Mouse (Mus musculus) neural tube, embryonic 14.5 days (tissue): Measurements from ENCODE around the gene Rsph6a. TPM values are rescaled to one million over a fixed set of nuclear protein-coding genes. Genes with fewer than 3 reads are reported as not detected.

ENCODE experiments used
- ATAC-seq: fragments of 200-750 bp; cut with Nextera tagmentation; 2 replicates; pipeline ENCODE4 v1.8.0; 2017; ENCODE audit warnings: low read depth, mild to moderate bottlenecking, moderate TSS enrichment, moderate library complexity
- H3K27ac ChIP-seq: fragments of 300-500 bp; sonication (generic); 2 replicates; pipeline ENCODE4 v1.5.1; 2014; ENCODE audit warnings: low read depth, mild to moderate bottlenecking, control low read depth, low read length, moderate library complexity, mixed read lengths
- H3K27me3 ChIP-seq: fragments of 300-500 bp; sonication (generic); 2 replicates; pipeline ENCODE4 v1.6.1; 2014; ENCODE audit warnings: low read length; ENCODE audit not compliant: control insufficient read depth, insufficient read depth
- H3K36me3 ChIP-seq: fragments of 300-500 bp; sonication (generic); 2 replicates; pipeline ENCODE4 v1.6.1; 2014; ENCODE audit warnings: low read length, mixed read lengths; ENCODE audit not compliant: control insufficient read depth, insufficient read depth
- H3K4me1 ChIP-seq: fragments of 300-500 bp; sonication (generic); 2 replicates; pipeline ENCODE4 v1.6.1; 2014; ENCODE audit warnings: low read length; ENCODE audit not compliant: control insufficient read depth, insufficient read depth
- H3K4me2 ChIP-seq: fragments of 300-500 bp; sonication (generic); 2 replicates; pipeline ENCODE4 v1.6.1; 2014; ENCODE audit warnings: mild to moderate bottlenecking, low read depth, low read length, control low read depth
- H3K4me3 ChIP-seq: fragments of 300-500 bp; sonication (generic); 2 replicates; pipeline ENCODE4 v1.5.1; 2014; ENCODE audit warnings: low read depth, low read length, control low read depth, mixed read lengths
- H3K9ac ChIP-seq: fragments of 300-500 bp; sonication (generic); replicated peaks from 2 replicates; pipeline ENCODE4 v1.6.1; 2014; ENCODE audit warnings: low read depth, mild to moderate bottlenecking, control low read depth, low read length, mixed read lengths
- H3K9me3 ChIP-seq: fragments of 300-500 bp; sonication (generic); 2 replicates; pipeline ENCODE4 v1.6.1; 2016; ENCODE audit warnings: low read length; ENCODE audit not compliant: control insufficient read depth
- WGBS: fragments of 180-500 bp; shearing (Covaris S2); extraction: QIAGEN DNeasy Blood & Tissue Kit; methylation state at CpG from one replicate; pipeline ENCODE4 v1.1.7; 2014; 5-methylcytosine and 5-hydroxymethylcytosine counted together
- polyA plus RNA-seq: library from polyadenylated mRNA; unstranded; fragments of >200 nt; fragmentation: Nextera tagmentation; extraction: Ambion mirVana; gene quantifications from 2 replicates; pipeline ENCODE4 v1.2.1, GENCODE M21; 2014

Rsph6a gene
- polyA plus RNA-seq, 1 experiment from 2014 or later: not detected

DNA sequence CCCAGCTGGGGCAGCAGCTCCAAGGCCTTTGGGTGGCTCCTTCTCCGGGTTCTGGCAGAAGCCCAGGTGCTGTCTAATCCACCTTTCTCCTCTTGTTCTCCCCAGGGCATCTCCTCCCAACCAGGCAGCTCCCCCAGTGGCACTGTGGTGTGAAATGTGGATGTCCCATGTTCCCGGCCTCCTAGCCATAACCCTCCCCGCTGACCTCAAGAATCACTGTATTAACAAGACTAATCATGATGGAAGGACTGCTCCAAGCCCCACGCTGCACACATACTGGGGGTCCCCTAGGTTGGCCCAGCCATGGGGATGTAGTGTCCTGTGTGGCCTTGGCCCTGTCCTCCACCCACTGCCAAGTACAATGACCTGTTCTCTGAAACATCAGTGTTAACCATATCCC is 27.7 kb downstream of the Rsph6a start:
- Histone ChIP-seq H3K4me3 (no peak overlapping the region), H3K36me3 (peaks cover 44% of the 10 kb centered on the region), H3K4me2 (no peak overlapping the region), H3K27ac (no peak overlapping the region), H3K9me3 (no peaks in the 10 kb centered on the region), H3K4me1 (peaks cover 6% of the 10 kb centered on the region; the same call in 1 of the 2 replicates), H3K9ac (no peak overlapping the region), H3K27me3 (no peaks in the 10 kb centered on the region)
- ATAC-seq: no peak
- WGBS: 80% methylated on average over 4 of the region's 4 CpGs

- 59% methylated on average over 6 of the region's 6 CpGs for WGBS
- Histone ChIP-seq H3K9ac (no peak overlapping the region), H3K4me1 (no peaks in the 10 kb centered on the region), H3K27ac (no peak overlapping the region), H3K36me3 (peaks cover 44% of the 10 kb centered on the region), H3K4me3 (no peak overlapping the region), H3K4me2 (no peak overlapping the region), H3K27me3 (no peaks in the 10 kb centered on the region), H3K9me3 (no peaks in the 10 kb centered on the region)
- no peak for ATAC-seq
Measured at GRCm38 (mm10) chr7:19083096-19083495, 28.6 kb downstream of the Rsph6a start.

GRCm38 (mm10) chr7:19083701-19084100 is 29.2 kb downstream of the Rsph6a start, which contains the start of gene Dmpk:
TSS of gene Dmpk (plus strand) at chr7:19083849.
- ATAC-seq: no peak
- Histone ChIP-seq H3K4me1 (no peaks in the 10 kb centered on the region), H3K4me3 (no peak within 1 kb of the TSS), H3K27me3 (no peaks in the 10 kb centered on the region), H3K9ac (no peak within 1 kb of the TSS), H3K4me2 (no peak within 1 kb of the TSS), H3K9me3 (no peaks in the 10 kb centered on the region), H3K27ac (no peak within 1 kb of the TSS), H3K36me3 (peaks cover 42% of the 10 kb centered on the region)
- 56% methylated on average over 10 of the region's 10 CpGs for WGBS

- H3K27me3 ChIP-seq: no peaks in the 10 kb centered on the region
- H3K4me2 ChIP-seq: no peak overlapping the region
- H3K27ac ChIP-seq: no peak overlapping the region
- peaks cover 39% of the 10 kb centered on the region for H3K36me3 ChIP-seq
- H3K4me1 ChIP-seq: no peaks in the 10 kb centered on the region
- H3K9ac ChIP-seq: no peak overlapping the region
- H3K4me3 ChIP-seq: no peak overlapping the region
- ATAC-seq: no peak
- H3K9me3 ChIP-seq: no peaks in the 10 kb centered on the region
- WGBS: 88% methylated on average over 6 of the region's 6 CpGs
Measured at GRCm38 (mm10) chr7:19084277-19084771, 29.8 kb downstream of the Rsph6a start.

DNA sequence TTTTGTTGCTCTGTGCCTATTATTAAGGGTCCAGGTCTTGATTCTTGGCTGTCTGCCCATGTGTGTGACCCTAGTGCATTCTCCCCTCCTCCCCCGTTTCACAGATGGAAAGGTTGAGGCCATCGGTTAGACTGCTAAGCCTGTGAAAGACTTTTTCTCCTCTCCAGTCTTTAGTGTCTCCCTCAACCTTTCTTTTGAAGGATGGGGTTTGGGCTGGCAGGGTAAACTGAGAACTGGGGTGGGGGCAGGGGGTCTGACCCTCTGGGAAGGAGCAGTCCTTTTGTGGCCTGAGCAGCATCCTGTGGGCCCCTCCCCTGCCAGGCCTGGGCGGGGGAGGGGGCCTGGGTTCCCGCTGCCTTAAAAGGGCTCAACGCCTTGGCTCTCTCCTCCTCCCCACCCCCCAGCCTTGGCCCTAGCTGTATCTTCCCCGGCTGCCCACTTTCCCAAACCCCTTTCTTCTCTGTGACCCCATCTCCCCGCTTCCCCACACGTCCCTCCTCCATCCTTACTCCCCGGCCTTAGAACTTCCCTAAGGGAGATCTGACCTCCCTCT is 30.5 kb downstream of the Rsph6a start:
- H3K27me3 ChIP-seq: no peaks in the 10 kb centered on the region
- no peak overlapping the region for H3K4me3 ChIP-seq
- H3K4me1 ChIP-seq: no peaks in the 10 kb centered on the region
- 23% methylated on average over 8 of the region's 9 CpGs for WGBS
- H3K9ac ChIP-seq: no peak overlapping the region
- no peak for ATAC-seq
- no peak overlapping the region for H3K4me2 ChIP-seq
- no peak overlapping the region for H3K27ac ChIP-seq
- peaks cover 35% of the 10 kb centered on the region for H3K36me3 ChIP-seq
- H3K9me3 ChIP-seq: no peaks in the 10 kb centered on the region

DNA sequence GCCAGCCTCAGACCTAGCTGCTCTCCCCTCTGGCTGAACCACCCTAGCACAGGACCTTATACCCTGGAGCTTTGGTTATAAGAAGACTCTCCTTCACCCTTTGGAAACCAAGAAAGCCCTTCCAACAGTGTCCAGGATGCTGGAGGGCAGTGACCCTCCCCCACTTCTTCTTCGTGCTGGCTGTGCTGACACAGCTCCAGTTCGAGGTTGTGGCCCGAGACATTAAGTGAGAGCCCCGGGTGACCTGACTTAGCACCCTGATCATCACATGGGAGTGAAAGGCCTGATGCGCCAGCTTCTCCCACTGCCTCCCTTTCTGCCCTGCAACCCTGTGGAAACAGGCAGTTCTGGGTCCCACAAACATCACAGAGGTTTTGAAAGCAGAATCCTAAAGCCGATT is 31.0 kb downstream of the Rsph6a start:
- no peak for ATAC-seq
- 10% methylated on average over 6 of the region's 6 CpGs for WGBS
- Histone ChIP-seq H3K27ac (no peak overlapping the region), H3K9me3 (no peaks in the 10 kb centered on the region), H3K36me3 (peaks cover 32% of the 10 kb centered on the region), H3K27me3 (no peaks in the 10 kb centered on the region; the same call in 1 of the 2 replicates), H3K9ac (no peak overlapping the region), H3K4me2 (no peak overlapping the region), H3K4me1 (no peaks in the 10 kb centered on the region), H3K4me3 (no peak overlapping the region)

- no peaks in the 10 kb centered on the region for H3K4me1 ChIP-seq
- peaks cover 32% of the 10 kb centered on the region; the same call in 1 of the 2 replicates for H3K36me3 ChIP-seq
- no peaks in the 10 kb centered on the region for H3K9me3 ChIP-seq
- ATAC-seq: no peak
- H3K4me3 ChIP-seq: no peak overlapping the region
- H3K27me3 ChIP-seq: no peaks in the 10 kb centered on the region; the same call in 1 of the 2 replicates
- no peak overlapping the region for H3K27ac ChIP-seq
- no peak overlapping the region for H3K4me2 ChIP-seq
- WGBS: 17% methylated on average over 14 of the region's 14 CpGs
- no peak overlapping the region for H3K9ac ChIP-seq
Measured at GRCm38 (mm10) chr7:19086042-19086441, 31.6 kb downstream of the Rsph6a start.

- H3K27ac ChIP-seq: no peak overlapping the region
- H3K4me3 ChIP-seq: no peak overlapping the region
- no peaks in the 10 kb centered on the region for H3K4me1 ChIP-seq
- peaks cover 29% of the 10 kb centered on the region; the same call in 1 of the 2 replicates for H3K36me3 ChIP-seq
- no peak overlapping the region for H3K4me2 ChIP-seq
- H3K27me3 ChIP-seq: no peaks in the 10 kb centered on the region; the same call in 1 of the 2 replicates
- no peak overlapping the region for H3K9ac ChIP-seq
- 60% methylated on average over 18 of the region's 18 CpGs for WGBS
- no peaks in the 10 kb centered on the region for H3K9me3 ChIP-seq
- ATAC-seq: no peak
Measured at GRCm38 (mm10) chr7:19086760-19087159, 32.3 kb downstream of the Rsph6a start.

- peaks cover 8% of the 10 kb centered on the region; the same call in 1 of the 2 replicates for H3K4me1 ChIP-seq
- H3K36me3 ChIP-seq: peaks cover 18% of the 10 kb centered on the region; the same call in 1 of the 2 replicates
- H3K27ac ChIP-seq: no peak overlapping the region
- no peak for ATAC-seq
- H3K9ac ChIP-seq: no peak overlapping the region
- 48% methylated on average over 10 of the region's 10 CpGs for WGBS
- H3K27me3 ChIP-seq: no peaks in the 10 kb centered on the region; the same call in 1 of the 2 replicates
- H3K9me3 ChIP-seq: no peaks in the 10 kb centered on the region
- H3K4me3 ChIP-seq: no peak overlapping the region
- no peak overlapping the region for H3K4me2 ChIP-seq
Measured at GRCm38 (mm10) chr7:19088813-19089212, 34.3 kb downstream of the Rsph6a start.
